Mouse (Mus musculus) forebrain, postnatal 0 days (tissue): ENCODE measurements around the gene Fgf13. TPM values are rescaled to one million over a fixed set of nuclear protein-coding genes. Genes with fewer than 3 reads are reported as not detected.

Source experiments
- ATAC-seq: fragments of 200-750 bp; cut with Nextera tagmentation; 2 replicates; pipeline ENCODE4 v1.8.0; 2017; ENCODE audit warnings: mild to moderate bottlenecking, moderate library complexity
- DNase-seq: peaks from one replicate; pipeline ENCODE4 v3.0.0-alpha.2; 2015
- H3K27ac ChIP-seq: fragments of 300-500 bp; sonication (generic); 2 replicates; pipeline ENCODE4 v1.5.1; 2014; ENCODE audit warnings: low read depth, mild to moderate bottlenecking, antibody characterized with exemption, low read length, moderate library complexity, mixed read lengths
- H3K27me3 ChIP-seq: fragments of 300-500 bp; sonication (generic); 2 replicates; pipeline ENCODE4 v1.6.1; 2014; ENCODE audit warnings: mild to moderate bottlenecking, low read length, mixed read lengths; ENCODE audit not compliant: insufficient read depth
- H3K36me3 ChIP-seq: fragments of 300-500 bp; sonication (generic); 2 replicates; pipeline ENCODE4 v1.6.1; 2014; ENCODE audit warnings: mild to moderate bottlenecking, moderate library complexity; ENCODE audit not compliant: insufficient read depth
- H3K4me1 ChIP-seq: fragments of 300-500 bp; sonication (generic); 2 replicates; pipeline ENCODE4 v1.6.1; 2014; ENCODE audit warnings: antibody characterized with exemption; ENCODE audit not compliant: insufficient read depth
- H3K4me2 ChIP-seq: fragments of 300-500 bp; sonication (generic); 2 replicates; pipeline ENCODE4 v1.6.1; 2014; ENCODE audit warnings: low read depth, mild to moderate bottlenecking, moderate library complexity
- H3K4me3 ChIP-seq: fragments of 300-500 bp; sonication (generic); 2 replicates; pipeline ENCODE4 v1.5.1; 2014; ENCODE audit warnings: low read depth, low read length, mixed read lengths
- H3K9ac ChIP-seq: fragments of 300-500 bp; sonication (generic); 2 replicates; pipeline ENCODE4 v1.6.1; 2014; ENCODE audit warnings: mild to moderate bottlenecking
- H3K9me3 ChIP-seq: fragments of 300-500 bp; sonication (generic); 2 replicates; pipeline ENCODE4 v1.6.1; 2016; ENCODE audit warnings: low read length
- CTCF ChIP-seq: sonication (generic); IDR thresholded peaks from 2 replicates; pipeline ENCODE4 v1.5.1; 2016; ENCODE audit warnings: antibody characterized with exemption, control low read depth, low read depth
- WGBS: fragments of 180-500 bp; shearing (Covaris S2); extraction: QIAGEN DNeasy Blood & Tissue Kit; methylation state at CpG from one replicate; pipeline ENCODE4 v1.1.7; 2014; 5-methylcytosine and 5-hydroxymethylcytosine counted together
- polyA plus RNA-seq: library from polyadenylated mRNA; unstranded; fragments of >200 nt; fragmentation: Nextera tagmentation; extraction: Ambion mirVana; gene quantifications from 2 replicates; pipeline ENCODE4 v1.2.1, GENCODE M21; 2015
- total RNA-seq: library from RNA; depleted of rRNA; stranded (reverse); fragments of >200 nt; gene quantifications from 2 replicates; pipeline ENCODE4 v1.2.3, GENCODE M21; 2014

The Fgf13 gene
- total and polyA plus RNA-seq, 2 experiments from 2014 or later: 187 to 236 TPM

DNA sequence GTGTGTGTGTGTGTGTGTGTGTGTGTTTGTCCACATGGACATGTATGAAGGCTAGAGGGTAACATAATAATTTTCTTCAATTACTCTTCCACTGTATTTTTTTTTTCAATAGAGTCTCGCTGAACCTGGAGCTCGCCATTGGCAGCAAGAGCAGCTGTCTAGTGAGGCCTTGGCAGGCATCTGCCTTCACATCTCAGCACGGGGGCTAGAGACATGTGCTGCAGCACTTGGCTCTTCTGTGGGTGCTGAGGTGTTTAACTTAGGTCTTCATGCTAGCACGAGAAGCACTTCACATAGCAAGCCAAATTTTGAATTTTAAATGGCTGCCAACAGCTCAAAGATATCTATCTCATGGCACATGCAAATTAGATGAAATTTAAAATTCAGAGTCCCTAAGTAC lies 380.9 kb downstream of the Fgf13 start:
- Histone ChIP-seq H3K9ac (no peak overlapping the region), H3K9me3 (no peaks in the 10 kb centered on the region), H3K4me3 (no peak overlapping the region), H3K4me1 (no peaks in the 10 kb centered on the region), H3K36me3 (no peaks in the 10 kb centered on the region), H3K27me3 (no peaks in the 10 kb centered on the region), H3K27ac (no peak overlapping the region), H3K4me2 (no peak overlapping the region)
- DNase-seq: peak; percentile 23
- ATAC-seq: peak; percentile 77
- 48% methylated on average over 4 of the region's 4 CpGs for WGBS
- TF ChIP-seq CTCF: no peak

DNA sequence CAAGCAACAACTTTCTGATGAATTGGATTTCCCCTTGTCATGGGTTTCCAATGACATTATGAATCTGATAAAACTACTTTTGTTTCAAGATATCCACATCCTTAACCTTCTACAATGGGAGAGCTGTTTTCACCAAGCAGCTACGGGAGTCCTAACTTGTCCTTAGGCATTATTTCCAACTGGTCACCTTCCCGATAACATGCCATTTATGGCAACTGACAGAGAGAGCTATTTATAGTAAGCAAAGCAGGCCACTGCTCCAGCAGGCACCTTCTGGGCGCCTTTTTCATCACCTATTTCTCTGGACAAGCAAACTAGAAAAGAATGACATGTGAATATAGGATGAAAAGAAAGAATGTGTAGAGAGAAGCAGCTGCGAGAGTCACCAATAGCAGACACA lies 385.5 kb downstream of the Fgf13 start:
- DNase-seq: no peak
- Histone ChIP-seq H3K4me2 (no peak overlapping the region), H3K27ac (no peak overlapping the region), H3K36me3 (no peaks in the 10 kb centered on the region), H3K4me3 (no peak overlapping the region), H3K9ac (no peak overlapping the region), H3K9me3 (no peaks in the 10 kb centered on the region), H3K27me3 (no peaks in the 10 kb centered on the region), H3K4me1 (no peaks in the 10 kb centered on the region)
- TF ChIP-seq CTCF: no peak
- 53% methylated on average over 4 of the region's 4 CpGs for WGBS
- no peak for ATAC-seq

DNA sequence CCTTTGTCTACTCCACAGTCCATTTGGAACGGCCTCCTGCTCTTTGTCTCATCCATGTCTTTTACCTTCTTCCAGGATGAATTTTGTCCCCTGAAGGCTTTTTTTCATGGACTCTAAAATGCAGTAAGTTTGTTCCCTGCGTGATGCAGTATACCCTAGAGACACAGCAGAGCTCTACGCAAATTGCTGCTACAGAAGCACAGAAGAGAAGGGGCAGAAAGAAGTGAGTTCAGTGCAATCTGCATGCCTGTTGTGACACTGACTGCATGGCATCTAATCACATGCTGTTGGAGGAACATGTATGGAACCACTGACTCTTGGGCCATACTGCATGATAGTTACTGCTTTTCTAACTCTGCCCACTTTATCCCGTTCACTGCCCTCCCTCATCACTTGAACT lies 388.2 kb downstream of the Fgf13 start:
- H3K36me3 ChIP-seq: no peaks in the 10 kb centered on the region
- H3K4me1 ChIP-seq: no peaks in the 10 kb centered on the region
- no peak for TF ChIP-seq CTCF
- H3K27ac ChIP-seq: peak overlapping the region; percentile 50; the same call in 1 of the 2 replicates
- H3K27me3 ChIP-seq: no peaks in the 10 kb centered on the region
- no peak for ATAC-seq
- H3K9ac ChIP-seq: no peak overlapping the region
- DNase-seq: no peak
- no peak overlapping the region for H3K4me3 ChIP-seq
- WGBS: 45% methylated on average over 4 of the region's 4 CpGs
- no peaks in the 10 kb centered on the region for H3K9me3 ChIP-seq
- H3K4me2 ChIP-seq: no peak overlapping the region

DNA sequence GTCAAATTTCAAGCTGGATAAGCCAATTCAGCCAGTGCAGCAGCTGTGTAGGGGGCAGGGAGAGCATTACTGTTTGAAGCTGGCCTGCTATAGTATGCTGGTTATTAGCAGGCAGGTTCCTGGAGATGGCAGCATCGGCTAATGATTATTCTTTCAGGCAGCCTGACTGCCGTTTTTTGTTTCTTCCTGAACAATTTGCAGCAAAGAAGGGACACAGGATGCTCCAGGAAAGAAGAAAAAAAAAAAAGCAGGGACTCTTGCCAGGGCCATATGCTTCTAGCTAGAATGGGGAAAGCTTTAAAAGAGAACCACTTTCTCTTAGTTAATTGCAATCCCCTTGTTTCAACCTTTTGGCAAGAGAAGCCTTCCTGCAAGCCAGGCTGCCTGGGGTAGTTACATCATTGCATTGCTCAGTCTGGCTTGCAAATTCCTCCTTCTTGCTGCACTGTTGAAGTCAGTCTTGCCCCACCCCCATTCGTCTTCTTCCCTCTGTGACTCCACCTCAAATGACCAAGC lies 388.7 kb downstream of the Fgf13 start:
- Histone ChIP-seq H3K4me3 (no peak overlapping the region), H3K4me2 (no peak overlapping the region), H3K4me1 (no peaks in the 10 kb centered on the region), H3K9me3 (no peaks in the 10 kb centered on the region), H3K9ac (no peak overlapping the region), H3K27ac (peak overlapping the region; percentile 50; the same call in 1 of the 2 replicates), H3K36me3 (no peaks in the 10 kb centered on the region), H3K27me3 (no peaks in the 10 kb centered on the region)
- peak; percentile 53 for TF ChIP-seq CTCF
- peak; percentile 78 for DNase-seq
- peak; percentile 94 for ATAC-seq
- WGBS: 23% methylated on average over 3 of the region's 3 CpGs

DNA sequence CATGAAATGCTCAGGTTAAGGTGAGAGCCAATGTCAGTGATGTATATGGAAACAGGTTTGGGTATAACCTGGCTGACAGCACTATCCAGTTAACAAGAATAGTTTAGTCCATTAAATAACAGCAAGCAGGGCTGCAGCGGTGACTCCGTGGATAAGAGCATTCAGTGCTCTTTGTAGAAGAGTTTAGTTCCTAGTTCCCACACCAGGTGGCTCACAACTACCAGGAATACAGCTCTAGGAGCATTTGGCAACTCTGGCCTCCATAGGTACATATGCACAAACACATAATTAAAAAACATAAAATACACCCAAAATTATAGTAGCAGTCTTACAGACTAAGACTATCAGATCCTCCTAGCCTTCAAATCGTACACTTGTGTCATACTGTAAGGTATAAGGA lies 390.2 kb downstream of the Fgf13 start:
- Histone ChIP-seq H3K27ac (no peak overlapping the region), H3K36me3 (no peaks in the 10 kb centered on the region), H3K4me3 (no peak overlapping the region), H3K27me3 (no peaks in the 10 kb centered on the region), H3K9me3 (no peaks in the 10 kb centered on the region), H3K9ac (no peak overlapping the region), H3K4me2 (no peak overlapping the region), H3K4me1 (no peaks in the 10 kb centered on the region)
- DNase-seq (peak; percentile 50), ATAC-seq (no peak)
- TF ChIP-seq CTCF: peak; percentile 34
- WGBS: 49% methylated on average over 3 of the region's 3 CpGs

DNA sequence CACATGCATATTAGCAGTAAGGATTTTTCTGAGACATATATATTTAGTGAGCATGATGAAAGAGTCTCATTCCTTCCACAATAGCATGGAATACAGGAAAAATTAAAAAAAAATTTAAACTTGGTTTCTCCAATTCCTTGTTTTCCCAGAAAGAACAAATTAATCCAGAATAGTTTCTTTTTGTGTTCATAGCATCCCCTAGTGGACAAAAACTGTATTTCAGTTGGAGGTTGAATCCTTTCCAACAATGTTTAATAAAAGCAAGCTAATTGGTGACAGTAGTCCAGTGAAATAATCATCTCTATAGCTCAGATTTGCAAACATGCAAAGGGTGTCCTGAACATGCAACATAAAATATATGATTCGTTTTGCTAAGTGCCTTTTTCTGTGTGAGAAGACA lies 395.7 kb downstream of the Fgf13 start:
- ATAC-seq (no peak), DNase-seq (peak; percentile 61)
- Histone ChIP-seq H3K27ac (no peak overlapping the region), H3K4me3 (no peak overlapping the region), H3K36me3 (no peaks in the 10 kb centered on the region), H3K27me3 (no peaks in the 10 kb centered on the region), H3K9ac (no peak overlapping the region), H3K4me1 (no peaks in the 10 kb centered on the region), H3K9me3 (no peaks in the 10 kb centered on the region), H3K4me2 (no peak overlapping the region)
- WGBS: 4% methylated on average over 1 of the region's 1 CpGs
- TF ChIP-seq CTCF: peak; percentile 72

DNA sequence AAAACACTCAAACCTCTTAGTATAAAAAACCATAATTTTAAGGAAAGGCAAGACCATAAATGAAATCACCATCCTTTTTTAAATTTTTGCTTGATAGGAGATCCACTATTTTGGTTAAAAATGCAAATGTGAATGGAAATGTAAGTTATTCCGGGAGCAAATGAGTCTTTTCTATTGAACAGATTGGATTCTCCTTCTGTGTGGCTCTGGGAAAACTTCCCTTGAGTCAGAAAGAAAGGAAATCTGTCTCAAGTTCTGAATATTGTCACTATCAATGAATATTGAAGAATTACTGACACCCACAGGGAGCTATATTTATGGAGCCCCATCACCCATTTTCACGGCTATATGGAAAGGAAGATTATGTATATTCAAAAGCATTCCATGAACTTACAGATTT lies 401.1 kb downstream of the Fgf13 start:
- no peak overlapping the region for H3K27ac ChIP-seq
- 66% methylated on average over 2 of the region's 2 CpGs for WGBS
- H3K4me1 ChIP-seq: no peaks in the 10 kb centered on the region
- no peaks in the 10 kb centered on the region for H3K9me3 ChIP-seq
- no peak overlapping the region for H3K4me3 ChIP-seq
- H3K27me3 ChIP-seq: no peaks in the 10 kb centered on the region
- no peak overlapping the region for H3K4me2 ChIP-seq
- H3K9ac ChIP-seq: no peak overlapping the region
- TF ChIP-seq CTCF: no peak
- no peaks in the 10 kb centered on the region for H3K36me3 ChIP-seq
- peak; percentile 61; the same call in 1 of the 2 replicates for ATAC-seq
- peak; percentile 21 for DNase-seq
